Mouse (Mus musculus) megakaryocyte, adult 5-6 weeks (primary cell): ENCODE measurements around the gene Yipf4. TPM values are rescaled to one million over a fixed set of nuclear protein-coding genes. Genes with fewer than 3 reads are reported as not detected.
A peak's percentile ranks its signal among the peaks of the same experiment; 100 is the strongest.

Source experiments
- ATAC-seq: 2 replicates; pipeline ENCODE4 v1.8.0; 2016; ENCODE audit warnings: mild to moderate bottlenecking, inconsistent platforms; ENCODE audit not compliant: poor library complexity, severe bottlenecking
- total RNA-seq, 2 experiments: library from RNA; stranded (forward) in 1 of 2; stranded (reverse) in 1 of 2; fragments of 153-499, 151-499 nt in 1 of 2; fragments of 221-1000, 200-1000 nt in 1 of 2; gene quantifications; 2 replicates each; pipeline versions ENCODE4 v1.2.3 to v1.2.4; 2015 to 2017

Yipf4 gene
- total RNA-seq, 2 experiments from 2014 or later: 60.1 to 61.3 TPM

DNA sequence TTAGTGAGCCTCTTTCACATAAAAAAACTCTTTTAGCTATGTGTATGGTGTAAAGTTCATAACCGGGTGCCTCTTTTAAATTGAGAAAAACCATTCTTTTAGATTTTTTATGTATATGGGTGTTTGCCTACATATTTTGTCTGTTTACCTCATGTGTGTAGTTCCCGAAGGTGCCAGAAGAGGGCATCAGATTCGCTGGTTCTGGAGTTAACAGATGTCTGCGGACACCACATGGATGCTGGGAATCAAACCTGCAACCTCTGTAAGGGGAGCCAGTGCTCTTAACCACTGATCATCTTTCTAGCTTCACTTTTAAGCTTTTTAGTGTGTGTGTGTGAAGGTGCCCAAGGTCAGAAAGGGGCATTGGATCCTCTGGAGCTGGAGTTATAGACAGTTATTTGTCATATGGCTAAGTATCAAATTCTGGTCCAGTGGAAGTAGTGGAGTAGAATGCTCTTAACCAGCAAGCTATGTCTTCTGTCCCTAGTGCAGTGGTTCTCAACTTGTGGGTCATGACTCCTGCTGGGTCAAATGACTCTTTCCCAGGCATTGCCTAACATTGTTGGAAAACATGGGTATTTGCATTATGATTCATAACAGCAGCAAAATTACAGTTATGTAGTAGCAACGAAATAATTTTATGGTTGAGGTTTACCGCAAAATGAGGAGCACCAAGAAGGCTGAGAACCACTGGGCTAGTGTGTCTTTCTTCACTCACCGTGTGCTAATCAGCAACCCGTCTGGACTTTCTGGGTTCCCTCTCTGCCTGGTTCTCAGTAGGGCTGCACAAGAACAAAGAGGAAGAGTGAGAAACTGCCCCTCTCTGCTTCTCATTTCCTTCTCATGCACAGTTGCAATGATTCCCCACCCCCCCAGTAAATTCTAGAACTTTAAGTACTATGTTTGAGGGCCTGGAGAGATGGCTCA lies 33.8 kb downstream of the Yipf4 start:
- peak; percentile 49 for ATAC-seq

GRCm38 (mm10) chr17:74526117-74526516 lies 36.8 kb downstream of the Yipf4 start:
- no peak for ATAC-seq

GRCm38 (mm10) chr17:74526806-74527653 lies 37.7 kb downstream of the Yipf4 start:
- no peak for ATAC-seq

GRCm38 (mm10) chr17:74527729-74528607 lies 38.7 kb downstream of the Yipf4 start, which contains the start of gene Birc6:
TSS of gene Birc6 (plus strand) at chr17:74528295.
- peak; percentile 81 for ATAC-seq

GRCm38 (mm10) chr17:74528648-74529532 lies 39.6 kb downstream of the Yipf4 start:
- peak; percentile 12 for ATAC-seq

- no peak for ATAC-seq
Measured at GRCm38 (mm10) chr17:74529533-74529824, 40.2 kb downstream of the Yipf4 start.

GRCm38 (mm10) chr17:74534971-74535370 lies 45.7 kb downstream of the Yipf4 start:
- ATAC-seq: no peak

- no peak for ATAC-seq
Measured at GRCm38 (mm10) chr17:74537526-74537925, 48.2 kb downstream of the Yipf4 start.

DNA sequence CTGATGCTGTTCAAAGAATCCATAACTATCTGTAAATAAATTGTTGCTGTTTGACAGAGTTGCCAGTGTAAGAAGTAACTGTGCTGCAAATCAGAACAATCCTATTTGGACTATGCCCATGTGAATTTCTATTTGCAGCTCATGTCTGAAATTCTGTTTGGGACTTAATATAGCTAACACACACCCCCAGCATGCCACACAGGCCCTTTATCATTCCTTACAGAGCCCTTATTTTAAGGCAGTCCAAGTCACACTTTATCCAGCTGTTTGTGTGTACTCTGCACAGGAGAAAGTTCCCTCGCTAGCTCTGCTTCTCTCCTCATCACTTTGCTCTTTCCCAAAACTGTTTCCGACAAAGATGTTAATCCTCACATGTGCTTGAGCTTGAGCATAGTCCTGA lies 54.3 kb downstream of the Yipf4 start:
- ATAC-seq: no peak

Other genes with a start within 250 kb of the Yipf4 start
- 64.4 and 71.4 TPM in 2 replicates for gene Memo1, start 194.0 kb upstream of the Yipf4 start, total RNA-seq (2015)
- gene Memo1, start 194.0 kb upstream of the Yipf4 start, total RNA-seq (2017): 59.6 and 64.4 TPM in 2 replicates
- 112 and 124 TPM in 2 replicates for gene Dpy30, start 165.5 kb upstream of the Yipf4 start, total RNA-seq (2015)
- 69.1 and 84.8 TPM in 2 replicates for gene Dpy30, start 165.5 kb upstream of the Yipf4 start, total RNA-seq (2017)
- 24.2 and 26.0 TPM in 2 replicates for gene Spast, start 150.5 kb upstream of the Yipf4 start, total RNA-seq (2015)
- 38.2 and 39.7 TPM in 2 replicates for gene Spast, start 150.5 kb upstream of the Yipf4 start, total RNA-seq (2017)
- gene Slc30a6, start 93.9 kb upstream of the Yipf4 start, total RNA-seq (2015): 14.1 and 15.9 TPM in 2 replicates
- gene Slc30a6, start 93.9 kb upstream of the Yipf4 start, total RNA-seq (2017): 7.8 and 12.2 TPM in 2 replicates
- 7.3 and 9.3 TPM in 2 replicates for gene Nlrc4, start 30.4 kb upstream of the Yipf4 start, total RNA-seq (2015)
- gene Nlrc4, start 30.4 kb upstream of the Yipf4 start, total RNA-seq (2017): 12.1 and 12.5 TPM in 2 replicates
- 129 and 144 TPM in 2 replicates for gene Birc6, start 38.8 kb downstream of the Yipf4 start, total RNA-seq (2015)
- gene Birc6, start 38.8 kb downstream of the Yipf4 start, total RNA-seq (2017): 124 and 159 TPM in 2 replicates
- 6.7 and 14.0 TPM in 2 replicates for gene Ttc27, start 228.2 kb downstream of the Yipf4 start, total RNA-seq (2015)
- gene Ttc27, start 228.2 kb downstream of the Yipf4 start, total RNA-seq (2017): 13.7 and 28.7 TPM in 2 replicates